Mouse (Mus musculus): ENCODE measurements around the gene Cdh20.
"Not testable (repeated sequence)": the region's sequence is repeated elsewhere in the genome, so short reads cannot be mapped to it uniquely, and the experiment has no call there.

Gene Cdh20

GRCm38 (mm10) chr1:104917307-104917836, 149.0 kb downstream of the Cdh20 start:
- no peak for DNase-seq

GRCm38 (mm10) chr1:104933051-104933450, 164.7 kb downstream of the Cdh20 start:
- DNase-seq, result no peak

GRCm38 (mm10) chr1:104936966-104937365, 168.6 kb downstream of the Cdh20 start:
- DNase-seq, result no peak

GRCm38 (mm10) chr1:104939156-104939555, 170.8 kb downstream of the Cdh20 start:
- no peak for DNase-seq

GRCm38 (mm10) chr1:104944470-104945109, 176.3 kb downstream of the Cdh20 start:
- DNase-seq, result peak; percentile 50

- no peak for DNase-seq
Measured at GRCm38 (mm10) chr1:104945110-104945489, 176.8 kb downstream of the Cdh20 start.

- DNase-seq, result not testable (repeated sequence)
Measured at GRCm38 (mm10) chr1:104949640-104950039, 181.3 kb downstream of the Cdh20 start.

- no peak for DNase-seq
Measured at GRCm38 (mm10) chr1:104957046-104957445, 188.7 kb downstream of the Cdh20 start.

GRCm38 (mm10) chr1:104961670-104962069, 193.3 kb downstream of the Cdh20 start:
- DNase-seq, result no peak

GRCm38 (mm10) chr1:104962257-104962656, 193.9 kb downstream of the Cdh20 start:
- DNase-seq, result no peak

- no peak for DNase-seq
Measured at GRCm38 (mm10) chr1:104979068-104979467, 210.7 kb downstream of the Cdh20 start.

- no peak for DNase-seq
Measured at GRCm38 (mm10) chr1:104980273-104980672, 211.9 kb downstream of the Cdh20 start.

GRCm38 (mm10) chr1:104986222-104986973, 218.1 kb downstream of the Cdh20 start:
- DNase-seq, result no peak

GRCm38 (mm10) chr1:104987526-104987925, 219.2 kb downstream of the Cdh20 start:
- DNase-seq, result no peak

- DNase-seq, result no peak
Measured at GRCm38 (mm10) chr1:104992441-104992840, 224.1 kb downstream of the Cdh20 start.

GRCm38 (mm10) chr1:104993905-104994611, 225.7 kb downstream of the Cdh20 start:
- no peak for DNase-seq

- DNase-seq, result no peak
Measured at GRCm38 (mm10) chr1:104994612-104994986, 226.3 kb downstream of the Cdh20 start.

GRCm38 (mm10) chr1:104997814-104998213, 229.5 kb downstream of the Cdh20 start:
- DNase-seq, result no peak

- DNase-seq, result no peak
Measured at GRCm38 (mm10) chr1:105002179-105002578, 233.8 kb downstream of the Cdh20 start.

- no peak for DNase-seq
Measured at GRCm38 (mm10) chr1:105003786-105004185, 235.5 kb downstream of the Cdh20 start.

GRCm38 (mm10) chr1:105012616-105013015, 244.3 kb downstream of the Cdh20 start:
- DNase-seq, result no peak

- no peak for DNase-seq
Measured at GRCm38 (mm10) chr1:105013291-105013690, 245.0 kb downstream of the Cdh20 start.

- no peak for DNase-seq
Measured at GRCm38 (mm10) chr1:105041668-105042067, 273.3 kb downstream of the Cdh20 start.

Measured in right cerebral cortex, postnatal 14 days (tissue).